ENCODE assay signal across 8 mouse cellular contexts in genomic region chr4:137277166-137277513, GRCm38 (mm10). TPM values are rescaled to one million over a fixed set of nuclear protein-coding genes. Genes with fewer than 3 reads are reported as not detected.
DNase-seq lines count a peak whose midpoint lies in the region; ATAC-seq and TF ChIP-seq lines count a peak whose summit lies in the region.

Gene Wnt4 (plus strand): TSS chr4:137277489.

- H3K9ac ChIP-seq in forebrain, embryonic 11.5 days (ENCODE audit: low read length), result peak within 1 kb of the TSS; percentile 41
- peak within 1 kb of the TSS; percentile 67 for H3K9ac ChIP-seq in hindbrain, embryonic 11.5 days (ENCODE audit: low read depth, low read length)
- peak within 1 kb of the TSS; percentile 60 for H3K9ac ChIP-seq in limb, embryonic 14.5 days (ENCODE audit: low read depth, low read length, severe bottlenecking)
- H3K9ac ChIP-seq in midbrain, embryonic 16.5 days (ENCODE audit: low read depth, low read length), result peak within 1 kb of the TSS; percentile 71

- no peaks in the 10 kb centered on the region for H3K36me3 ChIP-seq in forebrain, embryonic 11.5 days (ENCODE audit: control insufficient read depth, insufficient read depth, low read length)
- no peaks in the 10 kb centered on the region for H3K36me3 ChIP-seq in hindbrain, embryonic 11.5 days (ENCODE audit: control insufficient read depth, insufficient read depth, low read length)
- H3K36me3 ChIP-seq in limb, embryonic 14.5 days (ENCODE audit: control insufficient read depth, insufficient read depth, low read length), result no peaks in the 10 kb centered on the region
- H3K36me3 ChIP-seq in midbrain, embryonic 16.5 days (ENCODE audit: control insufficient read depth, insufficient read depth, low read length), result no peaks in the 10 kb centered on the region

- H3K4me3 ChIP-seq in forebrain, embryonic 11.5 days (ENCODE audit: low read depth, low read length), result peak within 1 kb of the TSS; percentile 45
- peak within 1 kb of the TSS; percentile 61 for H3K4me3 ChIP-seq in hindbrain, embryonic 11.5 days (ENCODE audit: low read depth, low read length)
- peak within 1 kb of the TSS; percentile 55 for H3K4me3 ChIP-seq in limb, embryonic 14.5 days (replicated peaks; ENCODE audit: low read length)
- H3K4me3 ChIP-seq in midbrain, embryonic 16.5 days (ENCODE audit: low read depth, low read length), result peak within 1 kb of the TSS; percentile 61

- H3K27ac ChIP-seq in forebrain, embryonic 11.5 days (ENCODE audit: low read depth, low read length), result no peak within 1 kb of the TSS
- peak within 1 kb of the TSS; percentile 56 for H3K27ac ChIP-seq in hindbrain, embryonic 11.5 days (ENCODE audit: low read depth, low read length)
- 0 out of 2 replicates have a peak within 1 kb of the TSS, but pooled peaks have one; percentile 38 for H3K27ac ChIP-seq in limb, embryonic 14.5 days (replicated peaks; ENCODE audit: low read depth, low read length)
- H3K27ac ChIP-seq in midbrain, embryonic 16.5 days (ENCODE audit: low read length), result no peak within 1 kb of the TSS

- H3K4me2 ChIP-seq in forebrain, embryonic 11.5 days (ENCODE audit: low read depth, low read length, severe bottlenecking), result peak within 1 kb of the TSS; percentile 89
- peak within 1 kb of the TSS; percentile 98 for H3K4me2 ChIP-seq in hindbrain, embryonic 11.5 days (replicated peaks; ENCODE audit: low read depth, low read length)
- peak within 1 kb of the TSS; percentile 82 for H3K4me2 ChIP-seq in limb, embryonic 14.5 days (replicated peaks; ENCODE audit: low read depth, low read length, severe bottlenecking)
- peak within 1 kb of the TSS; percentile 93 for H3K4me2 ChIP-seq in midbrain, embryonic 16.5 days (ENCODE audit: low read length)

- ATAC-seq in forebrain, embryonic 11.5 days (replicated peaks; ENCODE audit: low FRiP score), result no peak
- ATAC-seq in hindbrain, embryonic 11.5 days (ENCODE audit: low FRiP score), result peak; percentile 73
- ATAC-seq in limb, embryonic 14.5 days (ENCODE audit: low FRiP score, low read depth), result peak; percentile 64
- ATAC-seq in midbrain, embryonic 16.5 days, result peak; percentile 34; the same call in 1 of the 2 replicates

- H3K27me3 ChIP-seq in forebrain, embryonic 11.5 days (ENCODE audit: control insufficient read depth, insufficient read depth, low read length), result peaks cover 50% of the 10 kb centered on the region
- H3K27me3 ChIP-seq in hindbrain, embryonic 11.5 days (ENCODE audit: control insufficient read depth, insufficient read depth, low read length), result peaks cover 47% of the 10 kb centered on the region
- peaks cover 51% of the 10 kb centered on the region for H3K27me3 ChIP-seq in limb, embryonic 14.5 days (ENCODE audit: control insufficient read depth, insufficient read depth, low read length)
- H3K27me3 ChIP-seq in midbrain, embryonic 16.5 days (ENCODE audit: control insufficient read depth, insufficient read depth, low read depth, low read length), result peaks cover 29% of the 10 kb centered on the region

- H3K4me1 ChIP-seq in forebrain, embryonic 11.5 days (replicated peaks; ENCODE audit: control insufficient read depth, insufficient read depth, low read length), result peaks cover 17% of the 10 kb centered on the region; the same call in 1 of the 2 replicates
- H3K4me1 ChIP-seq in hindbrain, embryonic 11.5 days (replicated peaks; ENCODE audit: control insufficient read depth, insufficient read depth, low read length), result peaks cover 14% of the 10 kb centered on the region
- peaks cover 24% of the 10 kb centered on the region for H3K4me1 ChIP-seq in limb, embryonic 14.5 days (ENCODE audit: control insufficient read depth, insufficient read depth, low read length)
- peaks cover 22% of the 10 kb centered on the region for H3K4me1 ChIP-seq in midbrain, embryonic 16.5 days (ENCODE audit: control insufficient read depth, insufficient read depth, low read length)

- WGBS in forebrain, embryonic 11.5 days, result 0% methylated on average over 18 of the region's 45 CpGs
- WGBS in hindbrain, embryonic 11.5 days, result 1% methylated on average over 21 of the region's 45 CpGs
- WGBS in limb, embryonic 14.5 days, result 0% methylated on average over 12 of the region's 45 CpGs
- WGBS in midbrain, embryonic 16.5 days, result 0% methylated on average over 14 of the region's 45 CpGs

- no peaks in the 10 kb centered on the region for H3K9me3 ChIP-seq in forebrain, embryonic 11.5 days (ENCODE audit: control insufficient read depth, low read length)
- H3K9me3 ChIP-seq in hindbrain, embryonic 11.5 days (ENCODE audit: control insufficient read depth, low read length), result no peaks in the 10 kb centered on the region
- no peaks in the 10 kb centered on the region for H3K9me3 ChIP-seq in limb, embryonic 14.5 days (ENCODE audit: control insufficient read depth, low read length)
- H3K9me3 ChIP-seq in midbrain, embryonic 16.5 days (replicated peaks; ENCODE audit: control insufficient read depth, low read length, poor library complexity, severe bottlenecking), result no peaks in the 10 kb centered on the region

- TF ChIP-seq POLR2A in limb, embryonic 14.5 days (IDR thresholded peaks at IDR 0.05; ENCODE audit: borderline replicate concordance, extremely low read depth, insufficient read depth, insufficient read length), result no peak

- DNase-seq in thymus, postnatal 0 days (ENCODE audit: low spot score), result no peak
- no peak for DNase-seq in thymus, postnatal 14 days
- DNase-seq in forebrain, embryonic 11.5 days (ENCODE audit: low spot score), result peak; percentile 73
- DNase-seq in hindbrain, embryonic 11.5 days (ENCODE audit: low spot score), result peak; percentile 74
- DNase-seq in limb, embryonic 14.5 days (ENCODE audit: low spot score), result peak; percentile 62
- no peak for DNase-seq in c-Kit-positive CD71-positive TER-119-positive erythroid progenitor cells, embryonic 14.5 days (ENCODE audit: low spot score)
- no peak for DNase-seq in cerebellum, adult 11 months

RNA-seq across cellular contexts. Expression of gene Wnt4, which starts in this region (rescaled TPM):
- polyA plus RNA-seq in thymus, postnatal 0 days (2015; fragmentation: Nextera tagmentation; extraction: Ambion mirVana), result 8.5 and 11.7 TPM in 2 replicates
- polyA plus RNA-seq in forebrain, embryonic 11.5 days (2014; fragmentation: Nextera tagmentation; extraction: Ambion mirVana), result 1.5 and 1.9 TPM in 2 replicates
- polyA plus RNA-seq in hindbrain, embryonic 11.5 days (2014; fragmentation: Nextera tagmentation; extraction: Ambion mirVana), result 2.2 and 3.5 TPM in 2 replicates
- polyA plus RNA-seq in limb, embryonic 14.5 days (2012; rRNA removed), result 15.4 and 16.0 TPM in 2 replicates
- 16.0 and 23.0 TPM in 2 replicates for polyA plus RNA-seq in limb, embryonic 14.5 days (2014; fragmentation: Nextera tagmentation; extraction: Ambion mirVana)
- 1.6 and 2.7 TPM in 2 replicates for polyA plus RNA-seq in midbrain, embryonic 16.5 days (2015; fragmentation: Nextera tagmentation; extraction: Ambion mirVana)

Comparison
In these comparisons a context has a peak if more than half of its experiments do, and no peak if none do; other contexts are left out.
1. DNase-seq: peak in forebrain, embryonic 11.5 days (single experiment), hindbrain, embryonic 11.5 days (single experiment) and limb, embryonic 14.5 days (single experiment); none in thymus, postnatal 0 days (single experiment), thymus, postnatal 14 days (single experiment), c-Kit-positive CD71-positive TER-119-positive erythroid progenitor cells, embryonic 14.5 days (single experiment) and cerebellum, adult 11 months (single experiment).
2. H3K27ac ChIP-seq: peak in hindbrain, embryonic 11.5 days (single experiment) and limb, embryonic 14.5 days (single experiment); none in forebrain, embryonic 11.5 days (single experiment) and midbrain, embryonic 16.5 days (single experiment).
3. Peak in every context shown above with its lines, with median percentiles within 50 percentile points of each other: H3K4me2 ChIP-seq, H3K4me3 ChIP-seq and H3K9ac ChIP-seq.